Mouse (Mus musculus): ENCODE data around the gene Pttg1. TPM values are rescaled to one million over a fixed set of nuclear protein-coding genes. Genes with fewer than 3 reads are reported as not detected.
A peak's percentile ranks its signal among the peaks of the same experiment; 100 is the strongest.

Pttg1 gene
- polyA plus RNA-seq, 1 experiment from 2014 or later: 60.9 TPM

MicroRNA genes within 50 kb of the gene (microRNA counts, 519-probe panel; counts per million panel counts)
- 2,915 counts per million, percentile 74 among the panel's probes with 10 or more counts for microRNA mmu-miR-146a

Small RNA genes within 50 kb of the gene (microRNA-seq; reads per million reads assigned to microRNA genes)
- 128 reads per million, percentile 53 among the genes with 10 or more reads in this experiment for gene Mir146

Other genes with a start within 250 kb of the Pttg1 start
- gene Slu7, start 7.5 kb upstream of the Pttg1 start, polyA plus RNA-seq (2015; fragmentation: Nextera tagmentation; extraction: Ambion mirVana): 51.0 and 51.8 TPM in 2 replicates
- gene C1qtnf2, start 48.0 kb upstream of the Pttg1 start, polyA plus RNA-seq (2015; fragmentation: Nextera tagmentation; extraction: Ambion mirVana): 10.1 and 10.4 TPM in 2 replicates
- gene Ccnjl, start 102.5 kb upstream of the Pttg1 start, polyA plus RNA-seq (2015; fragmentation: Nextera tagmentation; extraction: Ambion mirVana): 12.7 and 13.5 TPM in 2 replicates
- gene 4933415A04Rik, start 160.8 kb upstream of the Pttg1 start, polyA plus RNA-seq (2015; fragmentation: Nextera tagmentation; extraction: Ambion mirVana): 3.5 and 3.8 TPM in 2 replicates
- gene Fabp6, start 175.3 kb upstream of the Pttg1 start, polyA plus RNA-seq (2015; fragmentation: Nextera tagmentation; extraction: Ambion mirVana): 0.84 and 11.2 TPM in 2 replicates

Measured in stomach, embryonic 15.5 days (tissue).